Mouse (Mus musculus) urinary bladder, adult 18-20 months (tissue): ENCODE data around the gene Spcs2.

Experiments
- DNase-seq, 2 experiments: peaks; one replicate each; pipeline ENCODE4 v3.0.0; 2022; ENCODE audit warnings: low spot score in 2 of 2, mixed read lengths in 2 of 2

The Spcs2 gene

GRCm38 (mm10) chr7:99864241-99865028 is 1.2 kb upstream of the Spcs2 start:
- DNase-seq: no peak

- peak; percentile 88 to 97 for DNase-seq
Measured at GRCm38 (mm10) chr7:99858813-99859585, 4.3 kb downstream of the Spcs2 start, which contains the start of gene Xrra1. Xrra1 (plus strand) TSS chr7:99859116.

- no peak for DNase-seq
Measured at GRCm38 (mm10) chr7:99858175-99858812, 5.0 kb downstream of the Spcs2 start.

- DNase-seq: no peak
Measured at GRCm38 (mm10) chr7:99856266-99856861, 6.9 kb downstream of the Spcs2 start.

- no peak for DNase-seq
Measured at GRCm38 (mm10) chr7:99854311-99854710, 9.0 kb downstream of the Spcs2 start.

GRCm38 (mm10) chr7:99853350-99853749 is 9.9 kb downstream of the Spcs2 start:
- no peak for DNase-seq

- no peak for DNase-seq
Measured at GRCm38 (mm10) chr7:99851618-99852017, 11.6 kb downstream of the Spcs2 start.

- DNase-seq: no peak
Measured at GRCm38 (mm10) chr7:99851121-99851520, 12.1 kb downstream of the Spcs2 start.

GRCm38 (mm10) chr7:99850534-99850933 is 12.7 kb downstream of the Spcs2 start:
- DNase-seq: no peak

GRCm38 (mm10) chr7:99845533-99846236 is 17.6 kb downstream of the Spcs2 start:
- DNase-seq: no peak

- no peak for DNase-seq
Measured at GRCm38 (mm10) chr7:99838241-99838640, 25.0 kb downstream of the Spcs2 start.

GRCm38 (mm10) chr7:99837358-99838071 is 25.7 kb downstream of the Spcs2 start:
- no peak for DNase-seq

GRCm38 (mm10) chr7:99836781-99837180 is 26.5 kb downstream of the Spcs2 start:
- DNase-seq: no peak

- DNase-seq: no peak
Measured at GRCm38 (mm10) chr7:99834314-99834853, 28.9 kb downstream of the Spcs2 start.

GRCm38 (mm10) chr7:99833846-99834222 is 29.4 kb downstream of the Spcs2 start:
- DNase-seq: no peak

GRCm38 (mm10) chr7:99833115-99833845 is 30.0 kb downstream of the Spcs2 start:
- no peak for DNase-seq

GRCm38 (mm10) chr7:99828083-99828570 is 35.1 kb downstream of the Spcs2 start, which contains the start of gene Neu3:
Neu3 (minus strand) TSS chr7:99828417.
- peak; percentile 90 to 92 for DNase-seq

GRCm38 (mm10) chr7:99826096-99826495 is 37.2 kb downstream of the Spcs2 start:
- no peak for DNase-seq

GRCm38 (mm10) chr7:99825511-99825910 is 37.8 kb downstream of the Spcs2 start:
- no peak for DNase-seq
